Mouse (Mus musculus) lung, embryonic 15.5 days (tissue): Measurements from ENCODE around the gene Spock1. TPM values are rescaled to one million over a fixed set of nuclear protein-coding genes. Genes with fewer than 3 reads are reported as not detected.

Experiments
- ATAC-seq: fragments of 200-750 bp; cut with Nextera tagmentation; 2 replicates; pipeline ENCODE4 v1.8.0; 2017; ENCODE audit warnings: moderate number of reproducible peaks, borderline replicate concordance; ENCODE audit not compliant: low FRiP score, low TSS enrichment; ENCODE audit errors: extremely low read depth
- H3K27ac ChIP-seq: fragments of 300-500 bp; sonication (generic); 2 replicates; pipeline ENCODE4 v1.5.1; 2015; ENCODE audit warnings: moderate library complexity, mild to moderate bottlenecking, inconsistent platforms
- H3K27me3 ChIP-seq: fragments of 300-500 bp; sonication (generic); 2 replicates; pipeline ENCODE4 v1.6.1; 2015; ENCODE audit warnings: inconsistent platforms
- H3K36me3 ChIP-seq: fragments of 300-500 bp; sonication (generic); 2 replicates; pipeline ENCODE4 v1.6.1; 2015; ENCODE audit warnings: inconsistent platforms
- H3K4me1 ChIP-seq: fragments of 300-500 bp; sonication (generic); 2 replicates; pipeline ENCODE4 v1.6.1; 2015; ENCODE audit warnings: inconsistent platforms
- H3K4me2 ChIP-seq: fragments of 300-500 bp; sonication (generic); 2 replicates; pipeline ENCODE4 v1.6.1; 2015; ENCODE audit warnings: inconsistent platforms, mild to moderate bottlenecking, moderate library complexity
- H3K4me3 ChIP-seq: fragments of 300-500 bp; sonication (generic); 2 replicates; pipeline ENCODE4 v1.5.1; 2015; ENCODE audit warnings: mild to moderate bottlenecking, inconsistent platforms
- H3K9ac ChIP-seq: fragments of 300-500 bp; sonication (generic); 2 replicates; pipeline ENCODE4 v1.6.1; 2015; ENCODE audit warnings: inconsistent platforms
- H3K9me3 ChIP-seq: fragments of 300-500 bp; sonication (generic); 2 replicates; pipeline ENCODE4 v1.6.1; 2016; ENCODE audit warnings: inconsistent platforms
- WGBS: fragments of 180-500 bp; shearing (Covaris S2); methylation state at CpG from one replicate; pipeline ENCODE4 v1.1.7; 2015; 5-methylcytosine and 5-hydroxymethylcytosine counted together
- polyA plus RNA-seq: library from polyadenylated mRNA; unstranded; fragments of >200 nt; fragmentation: Nextera tagmentation; extraction: Ambion mirVana; gene quantifications from 2 replicates; pipeline ENCODE4 v1.2.1, GENCODE M21; 2015

The Spock1 gene
- polyA plus RNA-seq, 1 experiment from 2014 or later = 0.32 TPM

- H3K4me2 ChIP-seq = no peak overlapping the region
- 68% methylated on average over 4 of the region's 4 CpGs for WGBS
- no peak overlapping the region for H3K9ac ChIP-seq
These were observed 334.6 kb downstream of the Spock1 start for GRCm38 (mm10) chr13:57573501-57573900.

DNA sequence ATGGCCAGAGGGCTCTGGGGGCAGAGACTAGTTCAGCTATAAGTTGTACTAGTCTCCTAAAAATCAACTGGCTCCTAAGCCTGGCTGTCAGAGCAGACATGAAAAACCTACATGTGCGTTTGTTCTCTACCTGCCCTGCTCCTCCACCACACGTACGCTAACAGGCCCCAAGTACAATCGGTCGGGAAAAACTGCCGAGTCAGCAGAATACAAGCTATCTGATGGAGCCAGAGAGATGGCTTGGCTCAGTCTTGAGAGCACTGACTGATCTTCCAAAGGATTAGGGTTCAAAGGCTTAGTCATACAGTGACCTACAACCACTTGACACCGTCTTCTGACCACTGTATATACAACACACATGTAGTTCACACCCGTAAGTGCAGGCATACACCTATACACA lies 339.7 kb downstream of the Spock1 start:
- ATAC-seq = no peak
- 82% methylated on average over 8 of the region's 8 CpGs for WGBS
- H3K9ac ChIP-seq = no peak overlapping the region

More at GRCm38 (mm10) chr13:57573501-57573900, 334.6 kb downstream of the Spock1 start:
- H3K9me3 ChIP-seq = no peaks in the 10 kb centered on the region
- no peak overlapping the region for H3K4me3 ChIP-seq
- H3K27ac ChIP-seq = no peak overlapping the region
- H3K4me1 ChIP-seq = no peaks in the 10 kb centered on the region
- no peaks in the 10 kb centered on the region for H3K36me3 ChIP-seq
- no peak for ATAC-seq
- H3K27me3 ChIP-seq = no peaks in the 10 kb centered on the region

DNA sequence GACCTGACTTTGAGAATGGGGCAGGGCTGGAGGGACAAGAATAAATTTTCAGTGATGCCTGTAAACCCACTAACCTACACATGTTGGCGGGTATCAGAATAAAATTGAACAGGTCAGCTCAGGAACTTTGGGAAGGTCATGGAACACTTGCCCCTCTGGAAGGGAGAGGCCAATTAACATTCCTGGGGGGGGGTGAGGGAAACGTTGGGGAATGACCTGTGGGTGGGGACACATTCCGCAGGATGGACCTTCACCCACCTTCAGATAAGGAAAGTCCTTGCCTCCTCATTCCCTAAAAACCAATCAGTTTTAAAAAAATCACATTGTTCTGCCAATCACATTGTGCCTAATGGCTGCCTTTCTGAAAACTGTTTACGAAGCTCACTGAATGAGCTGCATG lies 352.9 kb downstream of the Spock1 start:
- WGBS = 45% methylated on average over 4 of the region's 4 CpGs
- Histone ChIP-seq H3K9me3 (no peaks in the 10 kb centered on the region), H3K4me1 (no peaks in the 10 kb centered on the region), H3K4me3 (no peak overlapping the region), H3K9ac (no peak overlapping the region), H3K36me3 (no peaks in the 10 kb centered on the region), H3K4me2 (no peak overlapping the region), H3K27ac (no peak overlapping the region), H3K27me3 (no peaks in the 10 kb centered on the region)
- ATAC-seq = no peak

More for the DNA sequence above, 339.7 kb downstream of the Spock1 start:
- H3K36me3 ChIP-seq = no peaks in the 10 kb centered on the region
- no peaks in the 10 kb centered on the region for H3K27me3 ChIP-seq
- no peak overlapping the region for H3K27ac ChIP-seq
- no peaks in the 10 kb centered on the region for H3K4me1 ChIP-seq
- H3K9me3 ChIP-seq = no peaks in the 10 kb centered on the region
- H3K4me3 ChIP-seq = no peak overlapping the region
- H3K4me2 ChIP-seq = no peak overlapping the region

GRCm38 (mm10) chr13:57549743-57550142 lies 358.4 kb downstream of the Spock1 start:
- Histone ChIP-seq H3K27ac (no peak overlapping the region), H3K4me1 (no peaks in the 10 kb centered on the region), H3K9ac (no peak overlapping the region), H3K4me2 (no peak overlapping the region), H3K36me3 (no peaks in the 10 kb centered on the region), H3K9me3 (no peaks in the 10 kb centered on the region), H3K27me3 (no peaks in the 10 kb centered on the region), H3K4me3 (no peak overlapping the region)
- no peak for ATAC-seq
- 28% methylated on average over 5 of the region's 5 CpGs for WGBS

GRCm38 (mm10) chr13:57536988-57537547 lies 371.1 kb downstream of the Spock1 start:
- no peak for ATAC-seq
- 46% methylated on average over 8 of the region's 8 CpGs for WGBS
- no peak overlapping the region for H3K4me3 ChIP-seq
- no peak overlapping the region for H3K9ac ChIP-seq
- no peaks in the 10 kb centered on the region for H3K27me3 ChIP-seq
- H3K4me1 ChIP-seq = no peaks in the 10 kb centered on the region
- no peaks in the 10 kb centered on the region for H3K36me3 ChIP-seq
- H3K4me2 ChIP-seq = no peak overlapping the region
- H3K9me3 ChIP-seq = no peaks in the 10 kb centered on the region
- no peak overlapping the region for H3K27ac ChIP-seq

DNA sequence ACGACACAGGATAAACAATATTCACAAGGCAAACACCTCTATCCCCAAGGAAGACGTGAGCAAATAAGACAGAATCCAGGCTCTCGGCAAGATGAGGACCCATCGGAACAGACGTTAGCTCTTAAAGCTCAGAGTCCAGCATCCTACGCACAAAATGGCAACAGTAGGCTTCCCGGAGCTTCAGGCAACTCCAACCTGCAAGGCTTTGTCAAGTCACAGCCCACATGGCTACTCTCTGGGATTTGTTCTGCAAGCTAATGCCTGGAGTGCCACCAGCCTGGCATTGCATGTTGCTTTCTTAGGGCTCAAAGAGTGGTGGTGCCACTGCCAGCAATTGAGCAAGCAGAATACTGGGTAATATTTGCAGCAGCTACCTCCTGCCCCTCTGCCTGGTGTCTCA lies 373.8 kb downstream of the Spock1 start:
- 65% methylated on average over 7 of the region's 7 CpGs for WGBS
- no peaks in the 10 kb centered on the region for H3K9me3 ChIP-seq
- ATAC-seq = no peak
- no peak overlapping the region for H3K27ac ChIP-seq
- H3K4me1 ChIP-seq = no peaks in the 10 kb centered on the region
- no peaks in the 10 kb centered on the region for H3K36me3 ChIP-seq
- H3K4me2 ChIP-seq = no peak overlapping the region
- H3K27me3 ChIP-seq = no peaks in the 10 kb centered on the region
- no peak overlapping the region for H3K9ac ChIP-seq
- no peak overlapping the region for H3K4me3 ChIP-seq

DNA sequence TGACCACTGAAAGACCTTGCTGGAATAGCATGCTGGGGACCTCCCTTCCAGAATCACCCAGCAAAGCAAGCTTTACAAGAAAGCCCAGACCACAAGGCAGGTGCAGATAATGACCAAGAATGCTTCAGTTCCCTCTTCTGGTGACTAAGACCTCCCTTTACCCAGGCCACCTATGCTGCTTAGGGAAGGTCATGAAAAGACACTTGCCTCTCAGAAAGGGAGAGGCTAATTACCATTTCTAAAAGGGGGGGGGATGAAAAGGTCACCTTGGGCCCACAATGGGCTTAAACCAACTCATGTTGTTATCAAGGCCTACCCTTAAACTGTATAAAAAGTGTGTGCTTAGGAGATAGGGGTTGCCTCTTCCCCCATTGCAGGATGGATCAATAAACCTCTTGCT lies 382.2 kb downstream of the Spock1 start:
- H3K4me3 ChIP-seq = no peak overlapping the region
- no peaks in the 10 kb centered on the region for H3K36me3 ChIP-seq
- no peaks in the 10 kb centered on the region for H3K4me1 ChIP-seq
- no peak overlapping the region for H3K9ac ChIP-seq
- no peak overlapping the region for H3K27ac ChIP-seq
- no peak overlapping the region for H3K4me2 ChIP-seq
- no peaks in the 10 kb centered on the region for H3K9me3 ChIP-seq
- ATAC-seq = no peak
- no peaks in the 10 kb centered on the region for H3K27me3 ChIP-seq

GRCm38 (mm10) chr13:57524546-57524945 lies 383.6 kb downstream of the Spock1 start:
- Histone ChIP-seq H3K27me3 (no peaks in the 10 kb centered on the region), H3K4me1 (no peaks in the 10 kb centered on the region), H3K4me2 (no peak overlapping the region), H3K9me3 (no peaks in the 10 kb centered on the region), H3K9ac (no peak overlapping the region), H3K27ac (no peak overlapping the region), H3K4me3 (no peak overlapping the region), H3K36me3 (no peaks in the 10 kb centered on the region)
- WGBS = 52% methylated on average over 3 of the region's 3 CpGs
- ATAC-seq = no peak

GRCm38 (mm10) chr13:57523366-57523765 lies 384.8 kb downstream of the Spock1 start:
- Histone ChIP-seq H3K27ac (no peak overlapping the region), H3K27me3 (no peaks in the 10 kb centered on the region), H3K36me3 (no peaks in the 10 kb centered on the region), H3K4me2 (no peak overlapping the region), H3K4me1 (no peaks in the 10 kb centered on the region), H3K9me3 (no peaks in the 10 kb centered on the region), H3K9ac (no peak overlapping the region), H3K4me3 (no peak overlapping the region)
- WGBS = 73% methylated on average over 5 of the region's 5 CpGs
- ATAC-seq = no peak

GRCm38 (mm10) chr13:57522319-57522718 lies 385.8 kb downstream of the Spock1 start:
- H3K9me3 ChIP-seq = no peaks in the 10 kb centered on the region

GRCm38 (mm10) chr13:57521152-57521551 lies 387.0 kb downstream of the Spock1 start:
- ATAC-seq = no peak
- no peaks in the 10 kb centered on the region for H3K4me1 ChIP-seq
- H3K9me3 ChIP-seq = no peaks in the 10 kb centered on the region
- no peak overlapping the region for H3K9ac ChIP-seq
- WGBS = 11% methylated on average over 3 of the region's 3 CpGs
- no peaks in the 10 kb centered on the region for H3K27me3 ChIP-seq
- H3K4me3 ChIP-seq = no peak overlapping the region
- no peak overlapping the region for H3K4me2 ChIP-seq
- no peaks in the 10 kb centered on the region for H3K36me3 ChIP-seq
- H3K27ac ChIP-seq = no peak overlapping the region

More at GRCm38 (mm10) chr13:57522319-57522718, 385.8 kb downstream of the Spock1 start:
- H3K27me3 ChIP-seq = no peaks in the 10 kb centered on the region
- no peak overlapping the region for H3K4me2 ChIP-seq
- H3K36me3 ChIP-seq = no peaks in the 10 kb centered on the region
- no peak overlapping the region for H3K27ac ChIP-seq
- no peak overlapping the region for H3K4me3 ChIP-seq
- H3K9ac ChIP-seq = no peak overlapping the region
- ATAC-seq = no peak
- WGBS = 68% methylated on average over 4 of the region's 4 CpGs
- H3K4me1 ChIP-seq = no peaks in the 10 kb centered on the region

DNA sequence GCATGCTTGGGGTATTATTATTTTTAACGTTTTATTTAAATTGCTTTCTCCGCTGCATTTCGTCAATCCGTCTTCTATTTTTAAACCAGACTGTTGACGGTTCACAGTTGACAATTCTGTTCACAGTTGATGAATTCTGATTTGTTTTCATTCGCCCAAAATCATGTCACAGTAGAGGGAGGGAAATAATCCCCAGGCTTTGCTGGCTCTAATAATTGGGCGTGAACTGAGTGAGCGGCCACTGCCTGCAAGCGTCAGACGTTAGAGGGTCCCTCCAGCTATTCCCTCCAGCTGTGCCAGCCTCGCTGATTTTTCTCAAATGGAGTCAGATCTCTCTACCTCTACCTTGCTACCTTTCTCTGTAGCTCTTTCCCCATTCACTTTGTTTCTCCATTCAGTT lies 388.3 kb downstream of the Spock1 start:
- H3K9ac ChIP-seq = no peak overlapping the region
- WGBS = 48% methylated on average over 11 of the region's 11 CpGs

GRCm38 (mm10) chr13:57515737-57516136 lies 392.4 kb downstream of the Spock1 start:
- Histone ChIP-seq H3K27me3 (no peaks in the 10 kb centered on the region), H3K9ac (no peak overlapping the region), H3K4me2 (no peak overlapping the region), H3K4me3 (no peak overlapping the region), H3K4me1 (no peaks in the 10 kb centered on the region), H3K36me3 (no peaks in the 10 kb centered on the region), H3K27ac (no peak overlapping the region), H3K9me3 (no peaks in the 10 kb centered on the region)
- no peak for ATAC-seq
- WGBS = 76% methylated on average over 11 of the region's 11 CpGs

More for the DNA sequence above, 388.3 kb downstream of the Spock1 start:
- no peak for ATAC-seq
- no peaks in the 10 kb centered on the region for H3K4me1 ChIP-seq
- H3K27ac ChIP-seq = no peak overlapping the region
- H3K4me2 ChIP-seq = no peak overlapping the region
- H3K27me3 ChIP-seq = no peaks in the 10 kb centered on the region
- H3K4me3 ChIP-seq = no peak overlapping the region
- no peaks in the 10 kb centered on the region for H3K36me3 ChIP-seq
- H3K9me3 ChIP-seq = no peaks in the 10 kb centered on the region
